Mouse (Mus musculus) hindbrain, postnatal 0 days (tissue): ENCODE results near the gene Top2a. TPM values are rescaled to one million over a fixed set of nuclear protein-coding genes. Genes with fewer than 3 reads are reported as not detected.

Source experiments
- ATAC-seq: fragments of 200-750 bp; cut with Nextera tagmentation; 2 replicates; pipeline ENCODE4 v1.8.0; 2017; ENCODE audit warnings: mild to moderate bottlenecking, moderate TSS enrichment, moderate library complexity
- DNase-seq: peaks from one replicate; pipeline ENCODE4 v3.0.0-alpha.2; 2015; ENCODE audit warnings: low spot score
- H3K27ac ChIP-seq: fragments of 300-500 bp; sonication (generic); 2 replicates; pipeline ENCODE4 v1.5.1; 2014; ENCODE audit warnings: mild to moderate bottlenecking
- H3K27me3 ChIP-seq: fragments of 300-500 bp; sonication (generic); 2 replicates; pipeline ENCODE4 v1.6.1; 2014; ENCODE audit warnings: low read length, mixed read lengths; ENCODE audit not compliant: insufficient read depth
- H3K36me3 ChIP-seq: fragments of 300-500 bp; sonication (generic); 2 replicates; pipeline ENCODE4 v1.6.1; 2014; ENCODE audit warnings: low read length, mixed read lengths; ENCODE audit not compliant: insufficient read depth
- H3K4me1 ChIP-seq: fragments of 300-500 bp; sonication (generic); 2 replicates; pipeline ENCODE4 v1.6.1; 2014; ENCODE audit warnings: antibody characterized with exemption, low read length, mixed read lengths; ENCODE audit not compliant: insufficient read depth
- H3K4me2 ChIP-seq: fragments of 300-500 bp; sonication (generic); 2 replicates; pipeline ENCODE4 v1.6.1; 2014; ENCODE audit warnings: low read depth, mild to moderate bottlenecking, low read length, moderate library complexity, mixed read lengths
- H3K4me3 ChIP-seq: fragments of 300-500 bp; sonication (generic); 2 replicates; pipeline ENCODE4 v1.5.1; 2014; ENCODE audit warnings: low read length
- H3K9ac ChIP-seq: fragments of 300-500 bp; sonication (generic); replicated peaks from 2 replicates; pipeline ENCODE4 v1.6.1; 2014; ENCODE audit warnings: mild to moderate bottlenecking, low read length, moderate library complexity, mixed read lengths
- H3K9me3 ChIP-seq: fragments of 300-500 bp; sonication (generic); 2 replicates; pipeline ENCODE4 v1.6.1; 2016; ENCODE audit warnings: low read length, mixed read lengths
- CTCF ChIP-seq: IDR thresholded peaks from 2 replicates; pipeline ENCODE4 v1.5.1; 2016; ENCODE audit warnings: antibody characterized with exemption, control low read depth, low read depth
- WGBS: fragments of 180-500 bp; shearing (Covaris S2); extraction: QIAGEN DNeasy Blood & Tissue Kit; methylation state at CpG from one replicate; pipeline ENCODE4 v1.1.7; 2014; 5-methylcytosine and 5-hydroxymethylcytosine counted together
- polyA plus RNA-seq: library from polyadenylated mRNA; unstranded; fragments of >200 nt; fragmentation: Nextera tagmentation; extraction: Ambion mirVana; gene quantifications from 2 replicates; pipeline ENCODE4 v1.2.1, GENCODE M21; 2015
- total RNA-seq: library from RNA; depleted of rRNA; stranded (reverse); fragments of >200 nt; gene quantifications from 2 replicates; pipeline ENCODE4 v1.2.3, GENCODE M21; 2014

Top2a gene
- total and polyA plus RNA-seq, 2 experiments from 2014 or later: 34.2 to 44.4 TPM

GRCm38 (mm10) chr11:98985542-98985941 is 38.4 kb downstream of the Top2a start:
- no peaks in the 10 kb centered on the region for H3K27me3 ChIP-seq
- no peak overlapping the region for H3K4me2 ChIP-seq
- no peak for ATAC-seq
- no peaks in the 10 kb centered on the region for H3K4me1 ChIP-seq
- H3K27ac ChIP-seq: no peak overlapping the region
- 88% methylated on average over 7 of the region's 7 CpGs for WGBS
- H3K36me3 ChIP-seq: no peaks in the 10 kb centered on the region
- H3K9me3 ChIP-seq: no peaks in the 10 kb centered on the region
- no peak for DNase-seq
- TF ChIP-seq CTCF: no peak
- H3K9ac ChIP-seq: no peak overlapping the region
- no peak overlapping the region for H3K4me3 ChIP-seq

- H3K4me2 ChIP-seq: peak overlapping the region; percentile 79
- ATAC-seq: no peak
- no peak for DNase-seq
- TF ChIP-seq CTCF: no peak
- 44% methylated on average over 8 of the region's 8 CpGs for WGBS
- peak overlapping the region; percentile 63 for H3K4me3 ChIP-seq
- peak overlapping the region; percentile 95; the same call in 1 of the 2 replicates for H3K27ac ChIP-seq
- no peaks in the 10 kb centered on the region for H3K9me3 ChIP-seq
- peak overlapping the region; percentile 72 for H3K9ac ChIP-seq
- no peaks in the 10 kb centered on the region for H3K4me1 ChIP-seq
- no peaks in the 10 kb centered on the region for H3K27me3 ChIP-seq
- no peaks in the 10 kb centered on the region for H3K36me3 ChIP-seq
Observed at GRCm38 (mm10) chr11:98983551-98983950, 40.4 kb downstream of the Top2a start.

- ATAC-seq (no peak; the same call in 1 of the 2 replicates), DNase-seq (no peak)
- Histone ChIP-seq H3K4me1 (no peaks in the 10 kb centered on the region), H3K9ac (peak within 1 kb of the TSS; percentile 72), H3K27ac (peak within 1 kb of the TSS; percentile 95), H3K9me3 (no peaks in the 10 kb centered on the region), H3K36me3 (no peaks in the 10 kb centered on the region), H3K4me3 (peak within 1 kb of the TSS; percentile 63), H3K27me3 (no peaks in the 10 kb centered on the region), H3K4me2 (peak within 1 kb of the TSS; percentile 79)
- WGBS: 4% methylated on average over 24 of the region's 28 CpGs
- TF ChIP-seq CTCF: no peak
Observed at GRCm38 (mm10) chr11:98982773-98983133, 41.2 kb downstream of the Top2a start, which contains the start of gene Gjd3. Gene Gjd3 (minus strand): TSS chr11:98983016.

GRCm38 (mm10) chr11:98981997-98982772 is 41.8 kb downstream of the Top2a start:
- WGBS: under 1% methylated on average over 93 of the region's 94 CpGs
- TF ChIP-seq CTCF: peak; percentile 81
- Histone ChIP-seq H3K9me3 (no peaks in the 10 kb centered on the region), H3K27me3 (no peaks in the 10 kb centered on the region), H3K4me2 (peak overlapping the region; percentile 79), H3K4me3 (peak overlapping the region; percentile 63), H3K4me1 (no peaks in the 10 kb centered on the region), H3K9ac (peak overlapping the region; percentile 72), H3K36me3 (no peaks in the 10 kb centered on the region), H3K27ac (peak overlapping the region; percentile 95)
- peak; percentile 79 for ATAC-seq
- peak; percentile 89 for DNase-seq

- peak overlapping the region; percentile 72 for H3K9ac ChIP-seq
- H3K36me3 ChIP-seq: no peaks in the 10 kb centered on the region
- H3K4me2 ChIP-seq: peak overlapping the region; percentile 79
- DNase-seq (peak; percentile 44), ATAC-seq (peak; percentile 52)
- no peak for TF ChIP-seq CTCF
- H3K9me3 ChIP-seq: no peaks in the 10 kb centered on the region
- H3K4me3 ChIP-seq: peak overlapping the region; percentile 63
- H3K27ac ChIP-seq: peak overlapping the region; percentile 95
- 29% methylated on average over 20 of the region's 20 CpGs for WGBS
- H3K27me3 ChIP-seq: no peaks in the 10 kb centered on the region
- no peaks in the 10 kb centered on the region for H3K4me1 ChIP-seq
Observed at GRCm38 (mm10) chr11:98981289-98981996, 42.5 kb downstream of the Top2a start.

- no peak for ATAC-seq
- Histone ChIP-seq H3K4me3 (no peak overlapping the region), H3K36me3 (no peaks in the 10 kb centered on the region), H3K4me2 (no peak overlapping the region), H3K27me3 (no peaks in the 10 kb centered on the region), H3K4me1 (no peaks in the 10 kb centered on the region), H3K9ac (no peak overlapping the region), H3K27ac (no peak overlapping the region), H3K9me3 (no peaks in the 10 kb centered on the region)
- no peak for DNase-seq
- 82% methylated on average over 4 of the region's 5 CpGs for WGBS
- TF ChIP-seq CTCF: no peak
Observed at GRCm38 (mm10) chr11:98979356-98979755, 44.6 kb downstream of the Top2a start.
